Mouse (Mus musculus) cerebellum, adult 9-11 months (tissue): Measurements from ENCODE around the gene Gm3015.
"Not testable (repeated sequence)": the region's sequence is repeated elsewhere in the genome, so short reads cannot be mapped to it uniquely, and the experiment has no call there.

Experiments used
- DNase-seq: peaks from one replicate; pipeline ENCODE4 v3.0.0; 2022

The Gm3015 gene

DNA sequence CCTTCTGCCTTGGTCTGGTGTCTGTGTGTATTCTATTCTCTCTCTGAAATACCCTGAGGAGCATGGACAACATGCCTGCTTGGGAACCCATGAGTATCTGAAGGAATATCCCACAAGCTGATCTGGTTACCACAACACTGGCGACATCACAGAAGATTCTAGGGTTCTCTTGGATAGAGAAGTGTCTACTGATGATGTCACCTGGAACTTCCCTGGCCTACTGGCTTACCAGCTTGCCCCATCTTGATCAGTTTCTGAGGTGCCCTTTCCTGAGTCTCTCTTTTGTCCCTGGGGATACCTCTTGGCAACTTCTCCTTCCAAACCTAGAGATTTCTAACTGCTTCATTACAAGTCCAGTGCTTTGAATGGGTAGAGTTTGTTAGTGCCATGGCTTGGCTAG lies at the start of gene Gm3015:
TSS of gene Gm3015 (minus strand) at position 101 of the 400 bp plus-strand sequence.
- DNase-seq: not testable (repeated sequence)

DNA sequence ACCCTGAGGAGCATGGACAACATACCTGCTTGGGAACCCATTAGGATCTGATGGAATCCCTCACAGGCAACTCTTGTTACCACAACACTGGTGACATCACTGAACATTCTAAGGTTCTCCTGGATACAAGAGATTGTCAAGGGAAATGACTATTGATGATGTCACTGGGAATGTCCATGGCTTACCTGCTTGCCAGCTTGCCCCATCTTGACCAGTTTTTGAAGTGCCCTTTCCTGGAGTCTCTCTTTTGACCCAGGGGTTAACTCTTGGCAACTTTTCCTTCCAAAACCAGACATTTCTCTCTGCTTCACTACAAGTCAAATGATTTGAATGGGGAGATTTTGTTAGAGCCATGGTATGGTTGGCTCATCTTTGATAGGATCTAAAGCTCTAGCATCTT lies 29.3 kb upstream of the Gm3015 start, which contains the start of gene Gm10377:
TSS of gene Gm10377 (minus strand) at position 101 of the 400 bp plus-strand sequence.
- DNase-seq: not testable (repeated sequence)
